Mouse (Mus musculus): ENCODE results near the gene Wwox. TPM values are rescaled to one million over a fixed set of nuclear protein-coding genes. Genes with fewer than 3 reads are reported as not detected.

The Wwox gene
- polyA plus RNA-seq, 1 experiment from 2014 or later: 12.9 TPM

DNA sequence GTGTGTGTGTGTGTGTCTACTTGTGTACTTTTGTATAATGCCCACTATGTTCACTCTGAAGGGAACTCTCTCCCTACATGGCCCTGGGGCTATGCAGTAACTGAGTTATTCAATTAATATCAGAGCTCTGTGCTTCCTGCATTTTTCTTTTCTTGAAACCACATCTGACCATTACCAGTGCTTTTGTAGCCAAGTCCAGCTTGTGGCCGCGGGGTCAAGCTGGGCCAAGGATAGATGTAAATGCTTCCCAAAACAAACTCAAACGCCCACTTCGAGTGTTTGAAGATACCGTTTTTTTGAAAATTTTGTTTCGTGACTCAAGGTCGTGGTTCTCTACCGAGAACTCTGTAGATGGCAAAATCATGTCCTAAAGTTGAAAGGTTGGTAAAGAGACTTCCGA is 337.2 kb downstream of the Wwox start:
- WGBS: 95% methylated on average over 9 of the region's 9 CpGs
- no peak overlapping the region for H3K4me2 ChIP-seq (ENCODE audit: low read length)
- no peaks in the 10 kb centered on the region for H3K36me3 ChIP-seq (ENCODE audit: control insufficient read depth, insufficient read depth, low read length)
- H3K27ac ChIP-seq (replicated peaks; ENCODE audit: low read depth, low read length): no peak overlapping the region
- H3K4me3 ChIP-seq (replicated peaks; ENCODE audit: low read depth, low read length): no peak overlapping the region
- no peak for DNase-seq
- H3K27me3 ChIP-seq (ENCODE audit: control insufficient read depth, insufficient read depth, low read length): no peaks in the 10 kb centered on the region
- no peaks in the 10 kb centered on the region for H3K9me3 ChIP-seq (ENCODE audit: control insufficient read depth, low read length)
- peaks cover 6% of the 10 kb centered on the region; the same call in 1 of the 2 replicates for H3K4me1 ChIP-seq (ENCODE audit: control insufficient read depth, insufficient read depth, low read length)
- ATAC-seq (ENCODE audit: low FRiP score, low TSS enrichment): no peak
- H3K9ac ChIP-seq (replicated peaks; ENCODE audit: low read length): no peak overlapping the region

DNA sequence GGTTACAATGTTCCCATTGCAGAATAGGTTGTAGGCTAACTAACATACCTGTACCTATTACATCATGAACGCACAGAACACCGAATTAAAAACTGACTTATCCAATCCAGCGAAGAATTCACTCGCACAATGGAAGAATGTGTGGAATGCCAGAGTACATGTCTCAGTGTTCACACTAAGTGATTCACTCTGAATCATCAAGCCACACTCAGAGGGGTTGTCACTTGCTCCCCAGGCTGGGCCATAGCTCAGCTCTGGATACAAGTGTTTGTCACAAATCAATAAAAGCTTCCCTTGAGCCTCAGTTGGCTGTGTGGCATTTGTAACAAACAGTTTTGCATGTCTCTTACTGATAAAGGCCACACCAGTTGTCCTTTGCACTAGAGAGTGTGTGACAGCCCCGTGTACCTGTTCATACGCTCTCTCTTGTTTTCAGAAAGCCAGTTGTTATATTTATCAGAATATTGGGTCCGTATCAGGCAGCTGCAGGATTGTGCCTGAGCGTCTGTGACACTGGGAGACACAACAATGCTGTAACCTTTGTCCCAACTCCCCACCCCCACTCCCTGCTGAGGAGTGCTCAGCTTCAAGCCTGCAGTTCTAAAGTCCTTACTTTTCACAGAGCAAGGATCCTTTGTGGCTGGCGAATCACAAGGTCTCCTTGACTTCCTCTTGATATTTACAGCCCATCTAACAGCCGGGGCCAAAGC is 338.0 kb downstream of the Wwox start:
- WGBS: 55% methylated on average over 10 of the region's 10 CpGs
- no peak overlapping the region for H3K4me2 ChIP-seq (ENCODE audit: low read length)

DNA sequence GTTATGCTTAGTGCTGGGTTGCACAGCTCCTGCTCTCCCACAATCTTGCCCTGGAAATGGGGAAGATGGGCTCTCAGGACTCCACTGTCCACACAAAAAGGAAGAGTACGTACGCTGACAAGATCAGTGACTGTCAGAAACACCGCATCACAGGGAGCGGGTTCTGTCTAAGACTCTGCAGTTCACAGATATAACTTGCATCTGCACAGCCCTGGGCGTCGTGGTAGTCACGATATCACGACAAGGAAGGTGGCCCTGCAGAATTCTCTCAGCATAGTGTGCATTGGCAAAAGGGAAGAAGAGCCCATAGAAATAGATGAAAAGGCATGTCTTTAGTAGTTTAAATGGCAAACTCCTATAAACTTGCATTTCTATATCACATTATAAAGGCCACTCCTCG is 339.5 kb downstream of the Wwox start:
- Histone ChIP-seq H3K4me2 (ENCODE audit: low read length) (no peak overlapping the region), H3K27me3 (ENCODE audit: control insufficient read depth, insufficient read depth, low read length) (no peaks in the 10 kb centered on the region), H3K9me3 (ENCODE audit: control insufficient read depth, low read length) (no peaks in the 10 kb centered on the region), H3K4me1 (ENCODE audit: control insufficient read depth, insufficient read depth, low read length) (no peaks in the 10 kb centered on the region), H3K4me3 (replicated peaks; ENCODE audit: low read depth, low read length) (no peak overlapping the region), H3K9ac (replicated peaks; ENCODE audit: low read length) (no peak overlapping the region), H3K36me3 (ENCODE audit: control insufficient read depth, insufficient read depth, low read length) (no peaks in the 10 kb centered on the region), H3K27ac (replicated peaks; ENCODE audit: low read depth, low read length) (no peak overlapping the region)
- DNase-seq (no peak), ATAC-seq (ENCODE audit: low FRiP score, low TSS enrichment) (no peak)
- WGBS: 82% methylated on average over 9 of the region's 9 CpGs

More for the DNA sequence above, 338.0 kb downstream of the Wwox start:
- Histone ChIP-seq H3K4me1 (ENCODE audit: control insufficient read depth, insufficient read depth, low read length) (peaks cover 6% of the 10 kb centered on the region; the same call in 1 of the 2 replicates), H3K36me3 (ENCODE audit: control insufficient read depth, insufficient read depth, low read length) (no peaks in the 10 kb centered on the region), H3K27me3 (ENCODE audit: control insufficient read depth, insufficient read depth, low read length) (no peaks in the 10 kb centered on the region), H3K27ac (replicated peaks; ENCODE audit: low read depth, low read length) (no peak overlapping the region), H3K9me3 (ENCODE audit: control insufficient read depth, low read length) (no peaks in the 10 kb centered on the region), H3K4me3 (replicated peaks; ENCODE audit: low read depth, low read length) (no peak overlapping the region), H3K9ac (replicated peaks; ENCODE audit: low read length) (no peak overlapping the region)
- DNase-seq: no peak
- no peak for ATAC-seq (ENCODE audit: low FRiP score, low TSS enrichment)

DNA sequence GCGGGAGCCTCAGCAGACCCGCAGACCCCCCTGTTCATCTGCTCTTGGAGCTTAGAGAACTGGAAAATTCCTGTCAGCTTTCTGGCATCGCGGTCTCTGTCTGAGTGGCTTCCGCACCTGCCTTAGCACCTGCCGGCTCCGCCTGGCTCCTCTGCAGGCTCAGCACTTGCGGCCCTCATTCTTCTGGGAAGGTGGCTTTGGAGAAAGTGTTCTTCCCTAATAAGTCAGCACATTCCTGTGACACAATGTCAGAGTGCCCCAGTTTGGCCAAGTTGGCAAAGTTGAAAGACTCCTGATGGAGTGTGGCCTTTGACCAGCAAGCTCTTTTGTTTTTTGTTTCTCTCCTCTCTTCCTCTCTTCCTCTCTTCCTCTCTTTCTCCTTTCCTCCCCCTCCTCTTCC is 343.9 kb downstream of the Wwox start:
- DNase-seq: no peak
- H3K36me3 ChIP-seq (ENCODE audit: control insufficient read depth, insufficient read depth, low read length): no peaks in the 10 kb centered on the region
- ATAC-seq (ENCODE audit: low FRiP score, low TSS enrichment): no peak
- no peak overlapping the region for H3K27ac ChIP-seq (replicated peaks; ENCODE audit: low read depth, low read length)
- 90% methylated on average over 8 of the region's 8 CpGs for WGBS
- no peaks in the 10 kb centered on the region for H3K4me1 ChIP-seq (ENCODE audit: control insufficient read depth, insufficient read depth, low read length)
- H3K4me3 ChIP-seq (replicated peaks; ENCODE audit: low read depth, low read length): no peak overlapping the region
- H3K9me3 ChIP-seq (ENCODE audit: control insufficient read depth, low read length): no peaks in the 10 kb centered on the region
- H3K27me3 ChIP-seq (ENCODE audit: control insufficient read depth, insufficient read depth, low read length): no peaks in the 10 kb centered on the region
- no peak overlapping the region for H3K4me2 ChIP-seq (ENCODE audit: low read length)
- H3K9ac ChIP-seq (replicated peaks; ENCODE audit: low read length): no peak overlapping the region

DNA sequence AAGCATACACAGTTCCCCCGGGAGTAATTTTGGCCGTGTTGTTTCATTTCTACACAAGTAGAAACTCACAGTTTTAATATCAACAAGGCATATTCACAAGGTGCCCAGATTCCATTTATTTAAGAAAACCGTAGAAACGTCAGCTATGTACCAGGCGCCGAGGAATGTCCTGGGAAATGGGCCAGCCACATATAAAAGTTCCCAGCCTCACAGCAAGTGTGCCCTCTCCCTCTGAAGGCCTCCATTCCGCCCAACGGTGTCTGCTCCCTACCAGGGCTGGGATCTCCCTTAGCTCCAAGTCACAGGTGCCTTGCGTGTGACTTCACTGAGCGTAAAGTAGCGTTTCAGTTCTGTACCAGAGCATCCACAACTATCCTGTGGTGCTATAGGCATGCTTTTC is 346.4 kb downstream of the Wwox start:
- Histone ChIP-seq H3K4me2 (ENCODE audit: low read length) (no peak overlapping the region), H3K27ac (replicated peaks; ENCODE audit: low read depth, low read length) (no peak overlapping the region), H3K36me3 (ENCODE audit: control insufficient read depth, insufficient read depth, low read length) (no peaks in the 10 kb centered on the region), H3K27me3 (ENCODE audit: control insufficient read depth, insufficient read depth, low read length) (no peaks in the 10 kb centered on the region), H3K9ac (replicated peaks; ENCODE audit: low read length) (no peak overlapping the region), H3K9me3 (ENCODE audit: control insufficient read depth, low read length) (no peaks in the 10 kb centered on the region), H3K4me1 (ENCODE audit: control insufficient read depth, insufficient read depth, low read length) (no peaks in the 10 kb centered on the region), H3K4me3 (replicated peaks; ENCODE audit: low read depth, low read length) (no peak overlapping the region)
- WGBS: 94% methylated on average over 11 of the region's 11 CpGs
- ATAC-seq (ENCODE audit: low FRiP score, low TSS enrichment) (no peak), DNase-seq (no peak)

DNA sequence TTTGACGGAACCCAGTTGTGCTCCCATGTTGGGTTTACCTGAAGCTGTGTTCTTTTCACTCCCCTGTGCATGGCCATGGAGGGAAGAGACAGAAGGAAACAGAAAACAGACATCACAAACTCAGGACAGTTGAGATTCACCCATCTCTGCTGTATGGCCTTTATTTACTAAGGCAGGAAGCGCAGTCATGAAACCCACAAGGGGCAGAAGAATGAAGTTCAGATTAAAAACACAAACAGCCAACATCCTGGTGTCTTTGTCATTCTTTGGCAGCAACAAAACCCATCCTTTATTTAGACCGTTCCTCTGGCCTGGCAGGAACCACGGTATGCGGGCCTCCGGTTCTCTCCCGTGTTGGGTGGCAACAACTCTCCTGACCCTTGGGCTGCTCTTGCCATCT is 350.2 kb downstream of the Wwox start:
- H3K9me3 ChIP-seq (ENCODE audit: control insufficient read depth, low read length): no peaks in the 10 kb centered on the region
- no peak overlapping the region for H3K4me2 ChIP-seq (ENCODE audit: low read length)
- ATAC-seq (ENCODE audit: low FRiP score, low TSS enrichment) (no peak), DNase-seq (no peak)
- no peaks in the 10 kb centered on the region for H3K27me3 ChIP-seq (ENCODE audit: control insufficient read depth, insufficient read depth, low read length)
- no peaks in the 10 kb centered on the region for H3K4me1 ChIP-seq (ENCODE audit: control insufficient read depth, insufficient read depth, low read length)
- H3K36me3 ChIP-seq (ENCODE audit: control insufficient read depth, insufficient read depth, low read length): no peaks in the 10 kb centered on the region
- WGBS: 81% methylated on average over 7 of the region's 7 CpGs
- no peak overlapping the region for H3K27ac ChIP-seq (replicated peaks; ENCODE audit: low read depth, low read length)
- H3K4me3 ChIP-seq (replicated peaks; ENCODE audit: low read depth, low read length): no peak overlapping the region
- no peak overlapping the region for H3K9ac ChIP-seq (replicated peaks; ENCODE audit: low read length)

DNA sequence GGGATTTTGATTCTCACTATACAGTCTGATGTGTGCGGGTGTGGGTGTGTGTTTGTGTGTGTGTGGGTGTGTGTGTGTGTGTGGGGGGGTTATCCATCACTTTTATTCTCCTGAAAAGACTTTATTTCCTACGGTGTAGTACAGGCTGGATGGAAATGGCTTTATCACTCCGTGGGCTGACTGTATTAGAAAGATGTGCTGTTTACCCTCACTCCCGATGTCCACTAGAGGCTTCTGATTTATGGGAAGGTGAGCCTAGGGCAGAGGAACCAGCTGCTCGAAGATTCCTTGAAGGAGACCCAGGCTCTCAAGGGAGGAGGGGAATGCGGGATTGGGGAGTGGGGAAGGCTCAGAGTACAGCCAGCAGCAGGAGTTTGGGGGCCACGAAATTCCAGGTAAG is 351.3 kb downstream of the Wwox start:
- Histone ChIP-seq H3K4me3 (replicated peaks; ENCODE audit: low read depth, low read length) (no peak overlapping the region), H3K9ac (replicated peaks; ENCODE audit: low read length) (no peak overlapping the region), H3K4me2 (ENCODE audit: low read length) (no peak overlapping the region), H3K27ac (replicated peaks; ENCODE audit: low read depth, low read length) (no peak overlapping the region), H3K4me1 (ENCODE audit: control insufficient read depth, insufficient read depth, low read length) (no peaks in the 10 kb centered on the region), H3K9me3 (ENCODE audit: control insufficient read depth, low read length) (no peaks in the 10 kb centered on the region), H3K36me3 (ENCODE audit: control insufficient read depth, insufficient read depth, low read length) (no peaks in the 10 kb centered on the region), H3K27me3 (ENCODE audit: control insufficient read depth, insufficient read depth, low read length) (no peaks in the 10 kb centered on the region)
- ATAC-seq (ENCODE audit: low FRiP score, low TSS enrichment) (no peak), DNase-seq (no peak)
- 84% methylated on average over 7 of the region's 7 CpGs for WGBS

DNA sequence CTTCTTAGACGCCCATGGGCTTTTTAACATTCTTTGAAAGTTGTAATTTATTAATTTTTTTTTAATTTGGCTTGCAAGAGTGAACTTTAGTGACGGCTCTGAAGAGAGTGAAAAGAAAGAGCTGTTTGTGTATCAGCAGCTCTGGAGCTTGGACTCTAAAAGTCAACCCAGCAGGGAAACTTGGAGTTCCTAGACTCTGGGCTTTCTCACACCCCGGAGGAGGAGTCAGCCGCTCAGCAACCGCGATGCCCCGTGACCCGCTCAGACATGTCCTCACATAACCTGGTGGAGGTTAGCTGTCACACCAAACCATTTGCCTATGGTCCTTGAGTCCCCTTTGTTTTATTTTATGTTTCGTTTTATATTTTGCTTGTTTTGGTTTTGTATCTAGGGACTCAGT is 354.2 kb downstream of the Wwox start:
- no peak for DNase-seq
- WGBS: 87% methylated on average over 9 of the region's 9 CpGs
- no peak for ATAC-seq (ENCODE audit: low FRiP score, low TSS enrichment)

DNA sequence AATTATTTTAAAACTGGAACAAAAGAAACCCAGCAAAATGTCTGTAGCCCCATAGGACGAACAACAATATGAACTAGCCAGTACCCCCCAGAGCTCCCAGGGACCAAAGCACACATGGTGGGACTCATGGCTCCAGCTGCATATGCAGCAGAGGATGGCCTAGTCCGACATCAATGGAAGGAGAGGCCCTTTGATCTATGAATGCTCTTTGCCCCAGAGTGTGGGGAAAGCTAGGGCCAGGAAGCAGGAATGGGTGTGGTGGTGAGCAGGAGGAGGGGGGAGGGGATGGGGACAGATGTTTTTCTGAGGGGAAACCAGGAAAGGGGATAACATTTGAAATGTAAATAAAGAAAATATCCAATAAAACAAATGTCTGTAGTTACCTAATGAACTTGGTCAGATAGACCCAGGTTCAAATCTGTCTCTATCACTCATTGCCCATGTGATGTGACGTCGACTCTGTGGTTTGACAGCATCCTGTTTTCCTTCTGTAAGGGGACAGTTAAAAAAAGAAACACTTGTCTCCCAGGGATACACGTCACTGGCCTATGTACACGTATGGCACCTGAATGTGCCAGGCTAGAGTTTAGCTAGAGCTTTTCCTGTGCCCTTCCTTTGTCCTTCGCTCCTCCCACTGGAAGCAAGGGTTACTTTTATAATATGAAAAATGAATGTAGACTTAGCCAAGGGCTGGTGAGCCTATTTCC is 362.1 kb downstream of the Wwox start:
- Histone ChIP-seq H3K36me3 (ENCODE audit: control insufficient read depth, insufficient read depth, low read length) (no peaks in the 10 kb centered on the region), H3K9me3 (ENCODE audit: control insufficient read depth, low read length) (no peaks in the 10 kb centered on the region), H3K27ac (replicated peaks; ENCODE audit: low read depth, low read length) (no peak overlapping the region), H3K4me3 (replicated peaks; ENCODE audit: low read depth, low read length) (no peak overlapping the region), H3K27me3 (ENCODE audit: control insufficient read depth, insufficient read depth, low read length) (no peaks in the 10 kb centered on the region), H3K4me1 (ENCODE audit: control insufficient read depth, insufficient read depth, low read length) (no peaks in the 10 kb centered on the region), H3K4me2 (ENCODE audit: low read length) (no peak overlapping the region), H3K9ac (replicated peaks; ENCODE audit: low read length) (no peak overlapping the region)
- 74% methylated on average over 7 of the region's 7 CpGs for WGBS
- DNase-seq (no peak), ATAC-seq (ENCODE audit: low FRiP score, low TSS enrichment) (no peak)

More for the DNA sequence above, 354.2 kb downstream of the Wwox start:
- Histone ChIP-seq H3K4me2 (ENCODE audit: low read length) (no peak overlapping the region), H3K9ac (replicated peaks; ENCODE audit: low read length) (no peak overlapping the region), H3K27me3 (ENCODE audit: control insufficient read depth, insufficient read depth, low read length) (no peaks in the 10 kb centered on the region), H3K27ac (replicated peaks; ENCODE audit: low read depth, low read length) (no peak overlapping the region), H3K4me1 (ENCODE audit: control insufficient read depth, insufficient read depth, low read length) (no peaks in the 10 kb centered on the region), H3K4me3 (replicated peaks; ENCODE audit: low read depth, low read length) (no peak overlapping the region), H3K36me3 (ENCODE audit: control insufficient read depth, insufficient read depth, low read length) (no peaks in the 10 kb centered on the region), H3K9me3 (ENCODE audit: control insufficient read depth, low read length) (no peaks in the 10 kb centered on the region)
